Mouse (Mus musculus): Measurements from ENCODE around the gene Gcg.

Gcg gene

DNA sequence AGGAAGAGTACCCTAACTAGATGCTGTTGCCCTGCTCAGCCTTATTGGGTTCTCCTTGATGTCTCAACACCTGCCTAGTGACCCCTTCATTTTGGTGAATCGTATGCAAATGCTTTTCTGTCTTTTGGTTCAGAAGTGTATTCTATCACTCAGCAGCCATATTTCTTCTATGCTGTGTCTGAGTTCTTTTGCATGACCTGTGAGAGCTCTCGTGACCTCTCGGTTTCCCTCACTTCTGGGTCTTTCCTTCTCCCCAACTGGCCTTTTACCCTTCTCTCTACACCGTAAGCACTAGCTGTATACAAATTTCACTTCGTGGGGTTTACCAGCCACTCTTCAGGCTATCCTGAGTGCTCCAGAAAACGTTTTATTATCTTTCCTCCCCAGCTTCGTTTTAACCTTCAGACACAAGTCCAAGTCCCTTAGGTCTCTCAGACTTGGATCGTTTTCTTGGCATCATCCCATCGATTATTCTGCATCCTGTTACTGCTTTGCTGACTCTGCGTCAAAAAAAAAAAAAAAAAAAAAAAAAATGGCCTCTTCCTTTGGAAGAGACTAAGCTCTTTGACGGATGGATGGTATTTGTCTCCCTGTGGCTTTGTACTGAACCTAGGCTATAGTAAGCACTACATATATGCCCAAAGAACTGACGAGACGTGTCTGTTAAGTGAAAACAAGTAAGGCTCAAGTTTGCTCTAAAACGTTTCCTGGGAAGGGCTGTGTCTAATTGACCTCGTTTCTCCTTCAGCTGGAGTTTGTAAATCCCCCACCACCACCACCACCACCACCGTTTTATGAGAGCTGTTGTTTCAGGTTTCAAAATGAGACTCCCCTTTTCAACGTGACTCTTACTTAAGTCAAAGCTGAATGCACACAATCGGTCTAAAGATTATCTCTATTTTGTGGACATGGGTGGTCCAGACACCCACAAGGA is 23.9 kb downstream of the Gcg start:
- no peak for DNase-seq

- no peak for DNase-seq
These were observed 25.4 kb downstream of the Gcg start for GRCm38 (mm10) chr2:62458070-62458469.

DNA sequence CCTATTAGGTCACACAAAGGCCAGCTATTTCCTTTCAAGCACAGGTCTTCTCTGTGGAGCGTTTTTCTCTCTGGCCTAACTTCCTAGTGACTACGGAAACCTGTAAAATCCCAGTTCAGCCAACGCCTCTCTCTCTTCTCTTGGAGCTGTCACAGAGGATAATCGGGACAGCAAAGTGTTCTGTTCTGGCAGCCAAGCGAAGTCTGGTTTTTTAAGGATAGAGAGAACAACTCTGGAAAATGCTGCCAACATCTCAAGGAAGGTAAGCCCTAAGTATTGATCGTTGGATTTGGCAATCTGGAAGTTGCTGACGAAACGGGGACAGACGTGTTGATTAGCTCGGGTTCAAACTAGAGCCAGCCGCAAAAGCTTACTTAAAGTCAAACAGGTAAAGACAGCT is 28.5 kb downstream of the Gcg start:
- DNase-seq, result no peak

- no peak for DNase-seq
These were observed 29.4 kb downstream of the Gcg start for GRCm38 (mm10) chr2:62454033-62454432.

DNA sequence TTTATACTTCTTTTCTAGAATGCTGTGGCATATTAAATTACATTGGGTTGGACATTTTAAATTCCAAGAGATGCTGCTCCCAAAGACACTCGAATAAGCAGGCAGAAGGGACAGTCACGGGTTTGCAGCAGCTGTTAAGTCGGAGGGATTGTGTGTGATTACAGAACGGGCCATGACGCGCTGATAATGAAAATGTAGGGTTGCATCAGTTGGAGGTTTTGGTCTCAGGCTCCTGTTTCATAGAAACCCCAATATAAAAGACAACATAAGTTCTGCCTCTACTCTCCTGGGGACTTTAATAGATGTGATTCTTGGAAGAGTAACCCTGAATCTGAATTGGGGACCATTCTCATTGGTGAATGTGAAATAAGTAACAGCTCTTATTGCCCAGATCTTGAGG is 33.1 kb downstream of the Gcg start:
- DNase-seq, result no peak

- no peak for DNase-seq
These were observed 33.6 kb downstream of the Gcg start for GRCm38 (mm10) chr2:62449692-62450346.

GRCm38 (mm10) chr2:62440802-62441544 is 42.5 kb downstream of the Gcg start:
- DNase-seq, result no peak

DNA sequence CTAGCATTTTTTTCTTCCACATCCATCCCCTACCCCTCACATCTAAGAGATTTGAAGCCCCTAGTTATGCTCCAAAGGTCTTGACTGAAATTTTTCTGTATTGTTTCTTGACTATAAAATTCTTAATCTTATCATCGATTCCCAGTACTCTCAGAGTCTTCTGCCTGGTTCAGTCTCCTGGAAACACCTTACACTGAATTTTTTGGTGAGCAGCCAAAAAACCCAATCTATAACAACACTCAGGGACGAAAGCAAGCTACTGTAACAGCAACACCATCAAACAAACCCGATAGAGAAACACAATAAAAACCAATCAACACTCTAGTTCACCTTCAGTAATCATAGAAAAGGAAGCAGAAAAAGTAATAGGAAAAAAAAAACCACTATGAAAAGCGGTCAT is 43.4 kb downstream of the Gcg start:
- no peak for DNase-seq

GRCm38 (mm10) chr2:62431245-62431795 is 52.1 kb downstream of the Gcg start:
- DNase-seq, result no peak

- DNase-seq, result no peak
These were observed 57.5 kb downstream of the Gcg start for GRCm38 (mm10) chr2:62425941-62426340.

Measured in cerebellum, adult 11-12 months (tissue).